Mouse (Mus musculus): ENCODE data around the gene Fam240a.

Gene Fam240a

GRCm38 (mm10) chr9:110916786-110917185 lies at the start of gene Fam240a:
Fam240a (minus strand) TSS chr9:110916861.
- no peak for DNase-seq (ENCODE audit: low spot score in 2 of 2)

DNA sequence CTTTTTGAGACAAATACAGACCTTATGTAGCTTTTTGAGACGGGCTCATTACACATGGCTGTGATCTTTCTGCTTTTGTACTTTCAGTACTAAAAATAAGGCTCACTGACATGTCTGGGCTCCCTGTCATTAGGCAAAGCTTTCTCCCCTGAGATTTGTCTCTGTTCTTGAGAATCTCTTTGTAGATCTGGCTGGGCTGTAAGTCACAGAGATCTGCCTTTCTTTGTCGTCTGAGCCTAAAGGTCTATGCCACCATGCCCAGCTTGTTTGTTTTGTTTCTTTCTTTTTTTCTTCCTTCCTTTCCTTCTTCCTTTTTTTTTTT lies 49.2 kb upstream of the Fam240a start:
- no peak for DNase-seq (ENCODE audit: low spot score in 2 of 2)

DNA sequence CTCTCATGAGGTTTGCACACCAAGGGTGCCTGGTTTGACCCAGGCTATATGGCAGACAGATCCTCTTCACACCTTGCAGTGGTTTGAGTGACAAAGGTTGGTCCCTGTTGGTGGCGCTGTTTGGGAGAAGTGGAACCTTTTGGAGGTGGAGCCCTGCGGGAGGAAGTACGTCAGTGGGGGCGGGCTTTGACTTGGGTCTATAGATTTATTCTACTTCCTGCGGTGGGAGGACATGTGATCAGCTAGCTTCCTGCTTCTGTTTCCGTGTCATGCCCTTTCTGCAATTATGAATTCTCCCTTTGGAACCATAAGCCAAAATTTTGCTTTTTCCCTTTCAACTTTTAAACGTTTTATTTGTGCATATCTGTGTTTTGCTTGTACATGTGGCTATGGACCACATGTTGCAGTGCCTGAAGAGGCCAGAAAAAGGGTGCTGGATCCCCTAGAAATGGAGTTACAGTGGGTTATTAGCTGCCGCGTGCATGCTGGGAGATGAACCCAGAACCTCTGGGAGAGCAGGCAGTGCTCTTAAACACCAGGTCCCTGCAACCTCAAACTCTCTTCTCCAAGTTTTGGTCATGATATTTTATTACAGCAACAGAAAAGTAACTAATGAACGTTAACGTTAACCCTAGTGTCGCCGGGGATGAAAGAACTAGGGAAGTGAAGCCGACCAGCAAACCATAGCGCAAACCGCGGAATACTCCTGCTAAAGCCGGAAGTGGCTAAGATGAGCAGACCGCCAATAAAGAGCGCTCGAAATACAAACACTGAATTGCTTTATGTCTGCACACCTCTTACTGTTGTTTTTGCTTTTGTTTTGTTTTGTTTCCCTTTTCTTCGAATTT lies 48.6 kb upstream of the Fam240a start:
- DNase-seq (ENCODE audit: low spot score in 2 of 2) = no peak

- DNase-seq (ENCODE audit: low spot score in 2 of 2) = no peak
These were observed 47.0 kb upstream of the Fam240a start for GRCm38 (mm10) chr9:110963566-110964115.

DNA sequence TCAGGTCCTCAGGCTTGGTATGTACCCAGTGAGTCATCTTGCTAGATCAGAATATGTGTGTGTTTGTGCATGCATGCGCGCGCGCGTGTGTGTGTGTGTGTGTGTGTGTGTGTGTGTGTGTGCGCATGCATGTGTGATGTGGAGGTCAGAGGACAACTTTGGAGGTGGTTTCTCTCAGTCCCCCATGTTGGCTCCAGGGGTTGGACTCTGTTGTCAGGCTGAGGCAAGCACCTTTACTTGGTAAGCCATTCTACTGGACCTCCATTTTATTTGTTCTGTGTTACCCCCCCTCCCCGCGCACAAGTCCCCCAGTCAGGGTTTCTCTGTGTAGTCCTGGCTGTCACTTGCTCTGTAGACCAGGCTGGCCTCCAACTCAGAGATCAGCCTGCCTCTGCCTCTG lies 44.7 kb upstream of the Fam240a start:
- DNase-seq (ENCODE audit: low spot score in 2 of 2) = no peak

GRCm38 (mm10) chr9:110960230-110961149 lies 43.8 kb upstream of the Fam240a start:
- no peak for DNase-seq (ENCODE audit: low spot score in 2 of 2)

DNA sequence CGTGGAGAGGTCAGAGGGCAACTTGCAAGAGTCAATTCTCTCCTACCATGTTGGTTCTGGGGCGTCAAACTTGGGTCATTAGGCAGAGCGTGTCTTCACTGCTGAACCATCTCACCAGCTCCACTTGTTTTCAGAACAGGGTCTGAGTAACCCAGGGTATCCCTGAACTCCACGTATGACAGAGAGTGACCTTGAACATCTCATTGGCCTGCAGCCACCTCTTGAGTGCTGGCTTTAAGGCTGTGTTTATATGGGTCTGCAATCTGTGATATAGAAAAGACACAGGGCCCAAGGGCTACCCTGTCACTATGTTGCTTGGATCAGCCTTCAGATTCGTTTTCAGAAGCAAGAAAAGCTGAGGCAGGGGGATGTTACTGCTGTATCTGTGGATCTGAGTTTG lies 43.0 kb upstream of the Fam240a start:
- DNase-seq (ENCODE audit: low spot score in 2 of 2) = no peak

- no peak for DNase-seq (ENCODE audit: low spot score in 2 of 2)
These were observed 39.3 kb upstream of the Fam240a start for GRCm38 (mm10) chr9:110955962-110956361.

DNA sequence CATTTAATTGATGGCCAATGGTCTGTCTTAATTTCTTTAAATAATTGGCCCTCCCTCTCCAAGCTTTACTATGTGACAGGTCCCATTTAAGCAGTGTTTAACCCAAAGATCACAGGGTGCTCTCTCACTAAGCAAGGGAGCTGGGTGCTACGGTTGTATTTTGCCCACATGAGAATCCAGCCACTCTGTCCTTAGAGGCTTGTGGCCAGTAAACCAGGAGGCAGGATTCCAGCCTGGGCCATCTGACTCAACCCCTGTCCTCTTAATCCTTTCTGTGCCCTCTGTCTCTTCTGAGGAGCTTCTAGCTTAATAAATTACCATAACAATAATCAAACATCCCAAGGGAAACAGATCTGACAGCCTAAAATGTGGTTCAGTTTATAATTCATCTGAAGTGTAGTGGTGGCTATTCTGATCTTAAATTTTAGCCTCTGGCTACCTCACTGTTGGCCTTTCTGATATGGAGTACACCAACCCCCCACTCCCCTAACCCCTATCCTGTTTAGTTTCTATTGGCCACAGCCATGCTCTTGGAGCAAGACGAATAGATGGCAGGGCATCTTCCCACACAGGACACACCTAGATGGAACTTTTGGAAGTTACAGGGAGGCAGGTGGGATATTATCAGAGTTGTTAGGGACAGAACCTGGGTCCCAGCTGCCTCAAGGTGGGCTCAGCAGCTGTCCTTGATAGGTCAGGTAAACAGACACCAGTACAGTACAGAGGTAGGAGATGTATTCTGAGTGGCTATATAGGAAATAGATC lies 38.2 kb upstream of the Fam240a start:
- DNase-seq (ENCODE audit: low spot score in 2 of 2) = no peak

DNA sequence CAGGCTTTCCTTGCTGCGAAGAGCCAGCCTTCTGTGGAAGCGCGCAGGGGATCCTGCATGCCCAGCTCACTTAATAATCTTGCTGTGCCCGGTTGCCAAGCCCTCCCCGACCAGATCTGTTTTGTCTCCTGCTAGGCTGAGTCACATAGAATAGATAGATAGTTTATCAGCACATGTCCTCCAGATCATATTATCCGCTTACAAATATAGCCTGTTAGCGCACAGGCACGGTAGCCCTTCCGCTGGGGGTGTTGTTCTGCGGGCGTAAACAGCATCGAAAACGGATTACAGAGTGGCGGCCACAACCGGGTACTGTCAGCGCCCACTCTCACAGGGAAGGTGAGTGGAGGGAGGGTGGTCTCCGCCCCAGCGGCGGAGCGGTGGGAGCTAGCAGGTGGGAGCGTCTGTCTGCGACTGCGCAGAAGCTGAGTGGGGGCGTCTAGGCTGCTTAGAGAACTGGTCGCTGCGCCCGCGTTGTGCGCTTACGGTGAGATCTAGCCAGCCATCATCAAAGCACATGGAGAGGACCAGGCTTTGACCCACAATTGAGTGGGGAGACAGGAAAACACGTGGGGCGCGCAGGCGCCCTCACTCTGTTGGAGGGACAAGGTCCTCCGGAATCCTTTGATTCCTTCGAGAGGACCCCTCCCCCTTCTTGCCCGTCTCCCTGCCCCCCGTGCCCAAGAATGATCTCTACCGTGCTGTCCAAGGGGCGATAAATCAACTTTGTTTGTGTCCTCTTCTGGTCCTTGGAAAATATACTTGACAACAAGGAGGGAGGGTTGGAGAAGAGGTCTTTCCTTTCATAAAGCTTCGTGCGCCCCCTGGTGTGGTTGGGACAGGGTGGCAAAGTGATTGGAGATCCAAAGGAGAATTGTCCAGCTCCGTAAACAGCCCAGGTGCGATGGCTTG lies 37.1 kb upstream of the Fam240a start:
- peak; percentile 71 to 76 for DNase-seq (ENCODE audit: low spot score in 2 of 2)

- no peak for DNase-seq (ENCODE audit: low spot score in 2 of 2)
These were observed 36.4 kb upstream of the Fam240a start for GRCm38 (mm10) chr9:110952931-110953549.

DNA sequence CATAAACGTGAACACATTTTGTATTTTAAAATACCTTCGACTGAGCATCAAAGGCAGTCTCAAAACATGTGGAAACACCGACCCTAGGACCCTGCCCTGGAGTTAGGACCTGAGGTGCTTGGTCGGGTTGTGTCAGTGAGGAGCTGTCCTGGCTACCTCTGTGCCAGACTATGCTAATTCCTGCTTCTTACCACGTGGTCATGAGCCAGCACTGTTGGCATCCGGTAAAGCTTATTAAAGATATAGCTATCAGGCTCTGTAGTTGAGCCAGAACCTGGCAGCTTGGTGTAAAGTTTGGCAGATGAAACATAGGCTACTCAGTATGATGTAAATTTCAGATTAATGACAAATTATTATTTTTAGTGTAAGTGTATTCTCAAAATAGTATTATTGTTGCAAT lies 35.7 kb upstream of the Fam240a start:
- DNase-seq (ENCODE audit: low spot score in 2 of 2) = no peak

- DNase-seq (ENCODE audit: low spot score in 2 of 2) = no peak
These were observed 35.2 kb upstream of the Fam240a start for GRCm38 (mm10) chr9:110951866-110952265.

DNA sequence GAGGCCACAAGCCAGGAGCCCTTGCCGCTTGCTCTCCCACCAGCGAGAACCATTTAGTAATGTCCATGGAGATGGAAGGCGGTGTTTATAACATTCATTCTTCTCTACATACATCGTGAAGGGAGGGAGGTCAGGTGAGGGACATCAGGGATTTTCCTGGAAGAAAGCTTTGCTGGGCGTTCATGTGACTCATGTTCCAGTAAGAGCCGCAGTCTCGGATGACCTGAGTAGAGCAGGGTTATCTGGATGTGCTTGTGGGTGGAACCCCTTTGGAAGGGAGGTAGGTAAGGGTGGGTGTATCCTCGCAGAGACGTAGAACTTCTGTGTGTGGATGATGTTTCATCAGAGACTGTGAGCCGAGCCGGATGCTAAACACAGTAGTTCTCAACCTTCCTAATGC lies 34.7 kb upstream of the Fam240a start, which contains the start of gene Lrrc2:
TSS of gene Lrrc2 (plus strand) at position 149 of the 400 bp plus-strand sequence.
- DNase-seq (ENCODE audit: low spot score in 2 of 2) = no peak

GRCm38 (mm10) chr9:110950109-110950508 lies 33.4 kb upstream of the Fam240a start:
- DNase-seq (ENCODE audit: low spot score in 2 of 2) = no peak

GRCm38 (mm10) chr9:110948813-110949310 lies 32.2 kb upstream of the Fam240a start:
- no peak for DNase-seq (ENCODE audit: low spot score in 2 of 2)

GRCm38 (mm10) chr9:110947900-110948299 lies 31.2 kb upstream of the Fam240a start:
- no peak for DNase-seq (ENCODE audit: low spot score in 2 of 2)

GRCm38 (mm10) chr9:110947261-110947661 lies 30.6 kb upstream of the Fam240a start:
- no peak for DNase-seq (ENCODE audit: low spot score in 2 of 2)

DNA sequence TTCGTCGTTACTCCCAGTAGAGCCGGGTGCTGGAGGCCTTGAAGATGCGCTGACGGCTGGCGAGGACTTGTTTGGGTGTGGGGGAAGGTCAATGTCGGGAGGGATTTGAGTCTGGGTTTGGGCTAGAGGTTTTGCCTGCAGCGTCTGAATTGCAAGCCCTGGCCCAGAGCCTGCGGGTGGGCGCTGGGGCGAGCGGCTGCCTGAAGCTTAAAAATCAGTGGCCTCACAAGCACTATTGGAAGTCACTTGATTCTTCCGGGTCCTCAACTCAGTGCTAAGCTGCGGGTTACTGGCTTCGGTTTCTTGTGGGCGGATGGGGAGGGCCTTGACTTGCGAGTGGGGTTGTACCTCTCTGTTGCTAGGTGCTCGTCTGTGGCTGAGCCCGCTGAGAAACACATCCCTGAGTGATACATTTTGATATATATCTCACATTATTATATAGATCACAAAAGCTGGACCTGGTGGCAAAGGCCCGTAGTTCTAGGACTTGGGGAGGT lies 29.9 kb upstream of the Fam240a start:
- DNase-seq (ENCODE audit: low spot score in 2 of 2) = no peak

GRCm38 (mm10) chr9:110945926-110946325 lies 29.3 kb upstream of the Fam240a start, which contains the start of gene Tdgf1:
Tdgf1 (minus strand) TSS chr9:110946158.
- DNase-seq (ENCODE audit: low spot score in 2 of 2) = no peak
